Mouse (Mus musculus): Measurements from ENCODE around the gene Ypel1. TPM values are rescaled to one million over a fixed set of nuclear protein-coding genes. Genes with fewer than 3 reads are reported as not detected.
A peak's percentile ranks its signal among the peaks of the same experiment; 100 is the strongest.

The Ypel1 gene
- polyA plus RNA-seq, 1 experiment from 2014 or later = 14.4 TPM

GRCm38 (mm10) chr16:17131191-17132088 lies 61.9 kb downstream of the Ypel1 start:
- H3K36me3 ChIP-seq = no peaks in the 10 kb centered on the region
- H3K9me3 ChIP-seq (replicated peaks) = no peaks in the 10 kb centered on the region
- peak overlapping the region; percentile 93 for H3K4me2 ChIP-seq
- H3K9ac ChIP-seq = peak overlapping the region; percentile 75
- H3K4me3 ChIP-seq = peak overlapping the region; percentile 73
- H3K4me1 ChIP-seq (replicated peaks) = peaks cover 15% of the 10 kb centered on the region
- no peaks in the 10 kb centered on the region for H3K27me3 ChIP-seq (replicated peaks)
- WGBS = 3% methylated on average over 43 of the region's 43 CpGs
- peak overlapping the region; percentile 30; the same call in 1 of the 2 replicates for H3K27ac ChIP-seq (ENCODE audit: poor library complexity, severe bottlenecking)
- no peak for ATAC-seq (ENCODE audit: insufficient number of reproducible peaks, low FRiP score)

GRCm38 (mm10) chr16:17132089-17132905 lies 62.8 kb downstream of the Ypel1 start, which contains the start of gene Sdf2l1:
Sdf2l1 (minus strand) TSS chr16:17132383.
- Histone ChIP-seq H3K9me3 (replicated peaks) (no peaks in the 10 kb centered on the region), H3K36me3 (no peaks in the 10 kb centered on the region), H3K4me2 (peak within 1 kb of the TSS; percentile 93), H3K27me3 (replicated peaks) (no peaks in the 10 kb centered on the region), H3K9ac (peak within 1 kb of the TSS; percentile 75), H3K4me1 (replicated peaks) (peaks cover 15% of the 10 kb centered on the region), H3K4me3 (peak within 1 kb of the TSS; percentile 73), H3K27ac (ENCODE audit: poor library complexity, severe bottlenecking) (peak within 1 kb of the TSS; percentile 30; the same call in 1 of the 2 replicates)
- WGBS = under 1% methylated on average over 47 of the region's 47 CpGs
- ATAC-seq (ENCODE audit: insufficient number of reproducible peaks, low FRiP score) = peak; percentile 97

- peak overlapping the region; percentile 75 for H3K9ac ChIP-seq
- H3K9me3 ChIP-seq (replicated peaks) = no peaks in the 10 kb centered on the region
- peak overlapping the region; percentile 73 for H3K4me3 ChIP-seq
- 47% methylated on average over 7 of the region's 7 CpGs for WGBS
- no peaks in the 10 kb centered on the region for H3K36me3 ChIP-seq
- no peak for ATAC-seq (ENCODE audit: insufficient number of reproducible peaks, low FRiP score)
- H3K27me3 ChIP-seq (replicated peaks) = no peaks in the 10 kb centered on the region
- H3K4me1 ChIP-seq (replicated peaks) = peaks cover 15% of the 10 kb centered on the region
- no peak overlapping the region for H3K27ac ChIP-seq (ENCODE audit: poor library complexity, severe bottlenecking)
- H3K4me2 ChIP-seq = peak overlapping the region; percentile 93
Observed at GRCm38 (mm10) chr16:17132906-17133200, 63.4 kb downstream of the Ypel1 start.

MicroRNA genes within 50 kb of the gene (microRNA counts, 519-probe panel; counts per million panel counts)
- microRNA mmu-miR-130b = 5,779 counts per million, percentile 74 among the panel's probes with 10 or more counts
- microRNA mmu-miR-301b = 4,399 counts per million, percentile 43 among the panel's probes with 10 or more counts

Small RNA genes within 50 kb of the gene (microRNA-seq; reads per million reads assigned to microRNA genes)
- 5,255 reads per million, percentile 92 among the genes with 10 or more reads in this experiment for gene Mir130b
- gene Mir301b = 100 reads per million, percentile 52 among the genes with 10 or more reads in this experiment

Other genes starting within 250 kb of the Ypel1 start
- 0.12 and 0.15 TPM in 2 replicates for gene Spag6l, start 240.2 kb upstream of the Ypel1 start, polyA plus RNA-seq (2016; fragmentation: Nextera tagmentation; extraction: Ambion mirVana)
- gene Igll1, start 205.7 kb upstream of the Ypel1 start, polyA plus RNA-seq (2016; fragmentation: Nextera tagmentation; extraction: Ambion mirVana) = 0.15 TPM in 1 of 2 replicates, not detected in the other
- 44.3 and 49.4 TPM in 2 replicates for gene Top3b, start 199.0 kb upstream of the Ypel1 start, polyA plus RNA-seq (2016; fragmentation: Nextera tagmentation; extraction: Ambion mirVana)
- gene Vpreb1, start 198.9 kb upstream of the Ypel1 start, polyA plus RNA-seq (2016; fragmentation: Nextera tagmentation; extraction: Ambion mirVana) = 0.70 and 1.1 TPM in 2 replicates
- 36.1 and 37.6 TPM in 2 replicates for gene Ppm1f, start 173.2 kb upstream of the Ypel1 start, polyA plus RNA-seq (2016; fragmentation: Nextera tagmentation; extraction: Ambion mirVana)
- gene Mapk1, start 86.3 kb upstream of the Ypel1 start, polyA plus RNA-seq (2016; fragmentation: Nextera tagmentation; extraction: Ambion mirVana) = 133 TPM in 2 replicates
- gene Ppil2, start 41.6 kb downstream of the Ypel1 start, polyA plus RNA-seq (2016; fragmentation: Nextera tagmentation; extraction: Ambion mirVana) = 101 and 105 TPM in 2 replicates
- gene 2610318N02Rik, start 55.5 kb downstream of the Ypel1 start, polyA plus RNA-seq (2016; fragmentation: Nextera tagmentation; extraction: Ambion mirVana) = 28.1 and 31.4 TPM in 2 replicates
- 59.9 and 64.9 TPM in 2 replicates for gene Sdf2l1, start 62.7 kb downstream of the Ypel1 start, polyA plus RNA-seq (2016; fragmentation: Nextera tagmentation; extraction: Ambion mirVana)
- 4.6 and 5.4 TPM in 2 replicates for gene Ydjc, start 74.9 kb downstream of the Ypel1 start, polyA plus RNA-seq (2016; fragmentation: Nextera tagmentation; extraction: Ambion mirVana)
- gene Ccdc116, start 77.5 kb downstream of the Ypel1 start, polyA plus RNA-seq (2016; fragmentation: Nextera tagmentation; extraction: Ambion mirVana) = 0.27 and 0.33 TPM in 2 replicates
- gene Ube2l3, start 133.0 kb downstream of the Ypel1 start, polyA plus RNA-seq (2016; fragmentation: Nextera tagmentation; extraction: Ambion mirVana) = 310 and 321 TPM in 2 replicates
- 0.24 and 0.26 TPM in 2 replicates for gene Rimbp3, start 138.9 kb downstream of the Ypel1 start, polyA plus RNA-seq (2016; fragmentation: Nextera tagmentation; extraction: Ambion mirVana)
- 6.5 and 7.0 TPM in 2 replicates for gene Hic2, start 163.9 kb downstream of the Ypel1 start, polyA plus RNA-seq (2016; fragmentation: Nextera tagmentation; extraction: Ambion mirVana)
- 8.3 and 9.0 TPM in 2 replicates for gene Tmem191c, start 206.4 kb downstream of the Ypel1 start, polyA plus RNA-seq (2016; fragmentation: Nextera tagmentation; extraction: Ambion mirVana)